Mouse (Mus musculus) embryonic facial prominence, embryonic 11.5 days (tissue): ENCODE results near the gene Arf6. TPM values are rescaled to one million over a fixed set of nuclear protein-coding genes. Genes with fewer than 3 reads are reported as not detected.

Experiments
- ATAC-seq: fragments of 200-750 bp; cut with Nextera tagmentation; replicated peaks from 2 replicates; pipeline ENCODE4 v1.8.0; 2017; ENCODE audit warnings: low read depth; ENCODE audit not compliant: insufficient number of reproducible peaks, low FRiP score, low TSS enrichment
- DNase-seq: peaks from one replicate; pipeline ENCODE4 v3.0.0-alpha.2; 2015; ENCODE audit warnings: low spot score
- H3K27ac ChIP-seq: fragments of 300-500 bp; sonication (generic); replicated peaks from 2 replicates; pipeline ENCODE4 v1.5.1; 2014; ENCODE audit warnings: mild to moderate bottlenecking, low read depth, low read length, control low read depth
- H3K27me3 ChIP-seq: fragments of 300-500 bp; sonication (generic); 2 replicates; pipeline ENCODE4 v1.6.1; 2014; ENCODE audit warnings: mild to moderate bottlenecking, low read length, moderate library complexity, mixed read lengths; ENCODE audit not compliant: control insufficient read depth, insufficient read depth
- H3K36me3 ChIP-seq: fragments of 300-500 bp; sonication (generic); replicated peaks from 2 replicates; pipeline ENCODE4 v1.6.1; 2014; ENCODE audit warnings: low read depth, mild to moderate bottlenecking, low read length, moderate library complexity, mixed read lengths; ENCODE audit not compliant: control insufficient read depth, insufficient read depth
- H3K4me1 ChIP-seq: fragments of 300-500 bp; sonication (generic); 2 replicates; pipeline ENCODE4 v1.6.1; 2014; ENCODE audit warnings: low read length, mixed read lengths; ENCODE audit not compliant: control insufficient read depth, insufficient read depth
- H3K4me2 ChIP-seq: fragments of 300-500 bp; sonication (generic); 2 replicates; pipeline ENCODE4 v1.6.1; 2014; ENCODE audit warnings: low read depth, mild to moderate bottlenecking, control low read depth, low read length, moderate library complexity
- H3K4me3 ChIP-seq: fragments of 300-500 bp; sonication (generic); 2 replicates; pipeline ENCODE4 v1.5.1; 2014; ENCODE audit warnings: low read depth, low read length, control low read depth
- H3K9ac ChIP-seq: fragments of 300-500 bp; sonication (generic); replicated peaks from 2 replicates; pipeline ENCODE4 v1.6.1; 2014; ENCODE audit warnings: mild to moderate bottlenecking, control low read depth, low read length
- H3K9me3 ChIP-seq: fragments of 300-500 bp; sonication (generic); replicated peaks from 2 replicates; pipeline ENCODE4 v1.6.1; 2016; ENCODE audit warnings: mild to moderate bottlenecking, low read length, inconsistent platforms, mixed read lengths; ENCODE audit not compliant: control insufficient read depth
- WGBS: fragments of 180-500 bp; shearing (Covaris S2); extraction: QIAGEN DNeasy Blood & Tissue Kit; methylation state at CpG from one replicate; pipeline ENCODE4 v1.1.7; 2014; 5-methylcytosine and 5-hydroxymethylcytosine counted together
- polyA plus RNA-seq: library from polyadenylated mRNA; unstranded; fragments of >200 nt; fragmentation: Nextera tagmentation; extraction: Ambion mirVana; gene quantifications from 2 replicates; pipeline ENCODE4 v1.2.1, GENCODE M21; 2014

Arf6 gene
- polyA plus RNA-seq = 53.7 and 56.4 TPM in 2 replicates

- H3K9ac ChIP-seq = peak within 1 kb of the TSS; percentile 97
- ATAC-seq (peak; percentile 89), DNase-seq (peak; percentile 97)
- H3K4me1 ChIP-seq = no peaks in the 10 kb centered on the region
- 0% methylated on average over 98 of the region's 121 CpGs for WGBS
- peak within 1 kb of the TSS; percentile 74 for H3K4me2 ChIP-seq
- H3K9me3 ChIP-seq = no peaks in the 10 kb centered on the region
- peak within 1 kb of the TSS; percentile 100 for H3K4me3 ChIP-seq
- peak within 1 kb of the TSS; percentile 93 for H3K27ac ChIP-seq
- no peaks in the 10 kb centered on the region for H3K27me3 ChIP-seq
- no peaks in the 10 kb centered on the region for H3K36me3 ChIP-seq
These were observed at the start of gene Arf6, which contains the start of gene Gm9887 for GRCm38 (mm10) chr12:69371854-69372671. TSS of gene Arf6 (plus strand) at chr12:69372150. TSS of gene Gm9887 (minus strand) at chr12:69372458.

GRCm38 (mm10) chr12:69331187-69331586, 40.8 kb upstream of the Arf6 start:
- no peak overlapping the region for H3K4me2 ChIP-seq
- no peaks in the 10 kb centered on the region for H3K4me1 ChIP-seq
- no peaks in the 10 kb centered on the region for H3K27me3 ChIP-seq
- ATAC-seq = no peak
- no peak overlapping the region for H3K4me3 ChIP-seq
- no peaks in the 10 kb centered on the region for H3K9me3 ChIP-seq
- no peak for DNase-seq
- H3K9ac ChIP-seq = no peak overlapping the region
- no peak overlapping the region for H3K27ac ChIP-seq
- no peaks in the 10 kb centered on the region; the same call in none of the 2 replicates for H3K36me3 ChIP-seq
- WGBS = 89% methylated on average over 3 of the region's 3 CpGs

GRCm38 (mm10) chr12:69332147-69332546, 39.8 kb upstream of the Arf6 start:
- no peak overlapping the region for H3K4me3 ChIP-seq
- H3K27me3 ChIP-seq = no peaks in the 10 kb centered on the region
- H3K9me3 ChIP-seq = no peaks in the 10 kb centered on the region
- no peak overlapping the region for H3K27ac ChIP-seq
- no peaks in the 10 kb centered on the region; the same call in none of the 2 replicates for H3K36me3 ChIP-seq
- no peak overlapping the region for H3K9ac ChIP-seq
- H3K4me2 ChIP-seq = no peak overlapping the region
- no peaks in the 10 kb centered on the region for H3K4me1 ChIP-seq
- DNase-seq (no peak), ATAC-seq (no peak)
- WGBS = 90% methylated on average over 1 of the region's 1 CpGs

- peak; percentile 53 for DNase-seq
- no peaks in the 10 kb centered on the region for H3K27me3 ChIP-seq
- H3K36me3 ChIP-seq = no peaks in the 10 kb centered on the region; the same call in none of the 2 replicates
These were observed 38.4 kb upstream of the Arf6 start for GRCm38 (mm10) chr12:69333547-69333946.

GRCm38 (mm10) chr12:69349928-69350327, 22.0 kb upstream of the Arf6 start:
- no peak for ATAC-seq
- H3K9me3 ChIP-seq = no peaks in the 10 kb centered on the region
- H3K9ac ChIP-seq = no peak overlapping the region
- H3K27ac ChIP-seq = no peak overlapping the region
- no peak overlapping the region for H3K4me3 ChIP-seq
- no peaks in the 10 kb centered on the region for H3K4me1 ChIP-seq
- H3K36me3 ChIP-seq = peaks cover 5% of the 10 kb centered on the region
- H3K27me3 ChIP-seq = no peaks in the 10 kb centered on the region
- DNase-seq = no peak
- WGBS = 88% methylated on average over 2 of the region's 2 CpGs
- H3K4me2 ChIP-seq = no peak overlapping the region

More at GRCm38 (mm10) chr12:69333547-69333946, 38.4 kb upstream of the Arf6 start:
- H3K4me3 ChIP-seq = no peak overlapping the region
- H3K27ac ChIP-seq = no peak overlapping the region
- no peak overlapping the region for H3K9ac ChIP-seq
- H3K4me1 ChIP-seq = no peaks in the 10 kb centered on the region
- H3K9me3 ChIP-seq = no peaks in the 10 kb centered on the region
- WGBS = 81% methylated on average over 2 of the region's 2 CpGs
- H3K4me2 ChIP-seq = no peak overlapping the region
- ATAC-seq = no peak

- WGBS = 89% methylated on average over 1 of the region's 1 CpGs
- H3K9ac ChIP-seq = no peak overlapping the region
- no peaks in the 10 kb centered on the region for H3K4me1 ChIP-seq
- DNase-seq (no peak), ATAC-seq (no peak)
- H3K4me2 ChIP-seq = no peak overlapping the region
- H3K36me3 ChIP-seq = peaks cover 5% of the 10 kb centered on the region
- no peak overlapping the region for H3K27ac ChIP-seq
- no peak overlapping the region for H3K4me3 ChIP-seq
- no peaks in the 10 kb centered on the region for H3K27me3 ChIP-seq
- no peaks in the 10 kb centered on the region for H3K9me3 ChIP-seq
These were observed 20.3 kb upstream of the Arf6 start for GRCm38 (mm10) chr12:69351685-69352084.

GRCm38 (mm10) chr12:69356546-69357299, 15.2 kb upstream of the Arf6 start, which contains the start of gene Nemf:
TSS of gene Nemf (minus strand) at chr12:69357165.
- no peaks in the 10 kb centered on the region for H3K4me1 ChIP-seq
- no peaks in the 10 kb centered on the region for H3K9me3 ChIP-seq
- peak within 1 kb of the TSS; percentile 49 for H3K4me2 ChIP-seq
- DNase-seq (peak; percentile 92), ATAC-seq (peak; percentile 54)
- H3K4me3 ChIP-seq = peak within 1 kb of the TSS; percentile 87
- H3K27me3 ChIP-seq = no peaks in the 10 kb centered on the region
- H3K9ac ChIP-seq = peak within 1 kb of the TSS; percentile 94
- 1% methylated on average over 38 of the region's 50 CpGs for WGBS
- peak within 1 kb of the TSS; percentile 65 for H3K27ac ChIP-seq
- H3K36me3 ChIP-seq = no peaks in the 10 kb centered on the region; the same call in 1 of the 2 replicates
